Mouse (Mus musculus) central nervous system, embryonic 11.5 days (tissue): Measurements from ENCODE around the gene 1700007K13Rik. TPM values are rescaled to one million over a fixed set of nuclear protein-coding genes. Genes with fewer than 3 reads are reported as not detected.

ENCODE experiments used
- polyA plus RNA-seq: library from polyadenylated mRNA; depleted of rRNA; stranded (reverse); fragments of >200 nt; gene quantifications from 2 replicates; pipeline ENCODE4 v1.2.3, GENCODE M21; 2012; rRNA removed

1700007K13Rik gene
- 0.40 and 0.55 TPM in 2 replicates for polyA plus RNA-seq

GRCm38 (mm10) chr2:28465836-28466518, at the start of gene 1700007K13Rik:
Gene 1700007K13Rik, minus strand, starts transcription at chr2:28466332.

GRCm38 (mm10) chr2:28512798-28513401, 46.8 kb upstream of the 1700007K13Rik start, which contains the start of gene Ralgds:
Gene Ralgds, plus strand, starts transcription at chr2:28513125.

GRCm38 (mm10) chr2:28505795-28506194, 39.7 kb upstream of the 1700007K13Rik start, which contains the start of gene Gm10134:
Gene Gm10134, plus strand, starts transcription at chr2:28506095.

GRCm38 (mm10) chr2:28496671-28497070, 30.5 kb upstream of the 1700007K13Rik start, which contains the start of gene Gbgt1:
Gene Gbgt1, plus strand, starts transcription at chr2:28496891.

GRCm38 (mm10) chr2:28467860-28468485, 1.8 kb upstream of the 1700007K13Rik start, which contains the start of gene Mrps2:
Gene Mrps2, plus strand, starts transcription at chr2:28468066.

GRCm38 (mm10) chr2:28446515-28447314, 19.4 kb downstream of the 1700007K13Rik start, which contains the start of gene Ppp1r26:
Gene Ppp1r26, plus strand, starts transcription at chr2:28446800.

Other genes with a start within 250 kb of the 1700007K13Rik start
- 9.9 and 11.1 TPM in 2 replicates for gene Ppp1r26, start 19.5 kb downstream of the 1700007K13Rik start, polyA plus RNA-seq
- 27.8 and 52.9 TPM in 2 replicates for gene Mrps2, start 1.7 kb upstream of the 1700007K13Rik start, polyA plus RNA-seq
- 0.41 and 0.81 TPM in 2 replicates for gene Gbgt1, start 30.6 kb upstream of the 1700007K13Rik start, polyA plus RNA-seq
- 0.42 and 0.97 TPM in 2 replicates for gene Gm10134, start 39.8 kb upstream of the 1700007K13Rik start, polyA plus RNA-seq
- 76.5 and 84.6 TPM in 2 replicates for gene Ralgds, start 46.8 kb upstream of the 1700007K13Rik start, polyA plus RNA-seq
- gene Cel, start 97.1 kb upstream of the 1700007K13Rik start, polyA plus RNA-seq: 0.02 and 0.06 TPM in 2 replicates
- gene Gtf3c5, start 117.4 kb upstream of the 1700007K13Rik start, polyA plus RNA-seq: 52.6 and 56.7 TPM in 2 replicates
- 5.2 and 5.5 TPM in 2 replicates for gene Gfi1b, start 155.7 kb upstream of the 1700007K13Rik start, polyA plus RNA-seq
- 21.7 and 25.1 TPM in 2 replicates for gene Tsc1, start 174.9 kb upstream of the 1700007K13Rik start, polyA plus RNA-seq
- 1.1 and 1.5 TPM in 2 replicates for gene Spaca9, start 233.4 kb upstream of the 1700007K13Rik start, polyA plus RNA-seq
- 0.29 and 0.39 TPM in 2 replicates for gene Ak8, start 233.8 kb upstream of the 1700007K13Rik start, polyA plus RNA-seq